Mouse (Mus musculus) retina, postnatal 7 days (tissue): ENCODE measurements at regions not wholly inside any gene's neighbourhood (a gene's known extent, or its start where the extent isn't known, plus 50 kb on each side); places are given as distances from the start of the nearest gene placed in this dataset.

ENCODE experiments used
- DNase-seq: peaks from one replicate; pipeline ENCODE4 v3.0.0-alpha.2; 2012; ENCODE audit warnings: low read depth, low spot score

DNA sequence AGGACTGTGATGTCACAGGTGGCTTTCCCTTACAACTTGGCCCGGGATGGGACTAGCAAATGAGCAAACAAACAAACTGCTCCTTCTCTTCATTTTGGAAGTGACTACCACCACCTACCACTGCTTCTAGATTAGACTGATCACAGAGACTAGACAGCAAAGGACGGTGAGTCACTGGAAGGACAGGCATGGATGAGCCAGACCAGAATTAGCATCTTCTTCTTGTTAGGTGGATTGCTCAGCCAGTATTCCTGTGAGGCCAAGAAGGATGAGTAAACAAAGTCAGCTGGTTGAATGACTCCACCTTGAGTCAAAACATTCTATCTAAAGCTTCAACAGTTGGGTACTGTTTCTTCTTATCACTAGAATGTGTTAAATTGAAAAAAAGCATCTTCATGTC lies 385.1 kb upstream of the Mon1b start:
- DNase-seq: no peak

DNA sequence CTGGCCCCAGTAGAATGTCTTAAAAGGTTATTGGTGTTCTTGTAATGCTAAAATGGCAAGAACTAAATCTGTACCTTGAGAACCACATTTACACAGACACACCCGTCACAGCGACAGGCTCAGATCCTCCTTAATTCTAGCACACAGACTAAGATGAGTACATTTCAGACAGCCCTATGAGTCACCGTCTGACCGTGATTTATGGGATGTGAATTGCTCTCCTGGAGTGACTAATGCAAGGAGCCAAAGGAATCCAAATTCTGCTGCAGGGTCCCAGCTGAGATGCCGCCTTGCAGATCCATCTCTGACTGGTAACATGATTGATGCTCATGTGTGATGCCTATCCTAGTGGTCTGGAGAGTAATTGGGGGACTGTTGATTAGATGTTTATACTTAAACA lies 381.3 kb upstream of the Mon1b start:
- DNase-seq: no peak

DNA sequence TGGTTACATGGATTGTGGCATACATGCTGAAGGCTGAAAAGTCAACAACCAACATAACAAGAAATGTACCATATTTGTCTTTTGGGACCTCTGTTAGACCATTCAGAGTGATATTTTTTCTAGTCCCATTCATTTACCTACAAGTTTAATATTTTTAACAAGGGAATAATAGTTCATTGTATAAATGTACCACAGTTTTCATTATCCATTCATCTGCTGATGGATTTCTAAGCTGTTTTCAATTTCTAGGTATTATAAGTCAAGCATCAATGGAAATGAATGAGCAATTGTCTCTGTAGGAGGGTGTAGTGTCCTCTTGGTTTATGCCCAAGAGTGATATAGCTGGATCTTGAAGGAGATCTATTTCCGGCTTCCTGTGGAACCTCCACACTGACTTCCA lies 375.9 kb upstream of the Mon1b start:
- DNase-seq: no peak

DNA sequence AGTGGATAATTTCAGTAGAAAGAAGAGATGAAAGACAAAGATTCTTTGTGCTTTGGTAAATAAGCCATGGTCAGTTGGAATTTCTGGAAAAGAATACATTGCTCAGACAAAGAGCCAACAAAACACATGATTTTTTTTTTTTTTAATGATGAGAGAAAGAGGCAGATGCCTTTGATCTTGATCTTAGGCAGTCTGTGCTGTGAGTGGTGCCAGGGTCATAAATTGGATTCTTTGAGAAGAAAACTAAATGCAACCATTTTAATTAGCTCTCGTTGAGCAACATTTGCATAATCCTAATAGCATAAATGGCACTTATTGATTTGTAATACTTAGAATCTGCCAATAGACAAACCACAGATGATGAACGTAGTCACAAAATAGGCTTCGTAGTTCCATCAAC lies 372.1 kb upstream of the Mon1b start:
- DNase-seq: no peak

- DNase-seq: no peak
Observed at GRCm38 (mm10) chr8:113271262-113271661, 364.1 kb upstream of the Mon1b start.

DNA sequence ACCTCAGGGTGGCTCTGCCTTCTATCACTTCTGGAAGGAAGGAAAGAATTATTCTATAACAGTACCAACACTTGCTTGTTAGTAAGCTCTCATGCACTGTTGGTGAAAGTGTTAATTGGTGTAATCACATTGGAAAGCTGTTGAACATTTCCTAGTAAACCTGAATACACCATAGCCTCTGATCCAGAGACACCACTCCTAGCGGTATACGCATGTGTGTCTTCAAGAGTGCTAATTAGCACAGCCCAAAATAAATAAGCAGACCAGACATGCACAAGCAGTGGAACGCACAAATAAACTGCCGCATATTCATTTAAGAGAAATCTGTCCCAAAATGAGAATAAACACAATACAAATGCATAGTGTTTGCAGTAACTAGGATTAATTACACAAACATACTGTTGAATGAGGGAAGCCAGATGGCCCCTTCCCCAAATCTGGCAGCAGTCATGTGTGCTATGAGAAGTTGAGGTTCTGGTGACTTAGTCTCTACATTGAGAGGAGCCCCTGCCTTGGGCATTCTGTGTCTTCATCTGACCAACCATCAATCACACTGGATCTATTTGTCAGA lies 335.0 kb upstream of the Mon1b start:
- no peak for DNase-seq

DNA sequence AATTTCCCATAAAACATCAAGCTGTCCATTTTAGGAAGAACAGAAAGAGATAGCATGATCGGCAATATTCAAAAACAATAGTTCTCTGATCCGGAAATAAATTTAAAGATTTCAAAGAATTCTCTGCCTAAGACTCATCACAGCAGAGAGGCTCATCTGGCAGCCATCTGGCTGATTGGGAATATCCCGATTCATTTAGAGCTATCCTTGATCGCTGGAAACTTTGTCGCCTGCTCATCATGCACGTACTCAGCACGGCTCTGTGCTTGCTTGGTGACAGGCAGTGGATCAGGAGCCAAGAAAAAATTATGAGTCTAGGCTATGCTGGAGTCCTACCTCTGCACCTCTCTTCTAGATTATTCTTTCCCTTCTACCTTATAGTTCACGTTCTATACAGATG lies 332.0 kb upstream of the Mon1b start:
- no peak for DNase-seq

GRCm38 (mm10) chr8:113317169-113317568 lies 318.2 kb upstream of the Mon1b start:
- DNase-seq: no peak

DNA sequence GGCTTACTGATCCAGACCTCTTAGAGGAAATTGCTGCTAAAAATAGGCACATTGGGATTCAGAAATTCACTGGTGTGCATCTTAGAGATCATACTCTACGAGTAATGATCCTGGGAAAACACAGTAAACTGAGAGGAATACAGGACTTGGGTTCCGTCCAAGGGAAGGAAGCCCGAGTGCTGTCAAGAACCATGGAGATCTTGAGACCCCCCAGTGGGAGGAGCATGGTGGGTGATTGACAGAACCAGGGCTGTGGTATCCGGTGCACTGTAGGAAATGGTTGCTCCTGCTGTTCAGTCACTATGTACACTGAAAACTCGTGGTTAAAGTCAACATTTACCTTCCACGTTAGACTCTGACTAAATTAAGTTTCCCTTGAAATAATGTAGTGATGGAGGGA lies 303.8 kb upstream of the Mon1b start:
- no peak for DNase-seq

DNA sequence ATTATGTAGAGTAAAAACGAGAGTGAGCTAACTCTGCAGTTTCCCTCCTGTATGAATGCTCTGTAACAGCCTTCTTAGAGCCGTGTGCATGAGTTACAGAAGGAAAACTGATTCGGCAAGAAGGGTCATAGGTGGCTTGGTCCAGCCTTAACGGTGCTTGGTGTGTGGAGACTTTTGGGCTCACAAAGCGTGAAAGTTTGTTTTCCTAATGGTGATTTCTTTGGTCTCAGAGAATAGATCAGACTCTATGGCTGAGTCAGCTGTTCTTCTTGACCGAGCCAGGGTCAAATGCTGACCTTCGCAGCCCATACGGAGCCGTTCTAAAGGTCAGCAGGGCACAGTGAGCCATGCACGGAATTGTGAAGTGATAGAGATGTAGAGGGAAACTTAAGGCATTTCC lies 294.1 kb upstream of the Mon1b start:
- no peak for DNase-seq

GRCm38 (mm10) chr8:113361900-113362299 lies 273.5 kb upstream of the Mon1b start:
- DNase-seq: no peak

DNA sequence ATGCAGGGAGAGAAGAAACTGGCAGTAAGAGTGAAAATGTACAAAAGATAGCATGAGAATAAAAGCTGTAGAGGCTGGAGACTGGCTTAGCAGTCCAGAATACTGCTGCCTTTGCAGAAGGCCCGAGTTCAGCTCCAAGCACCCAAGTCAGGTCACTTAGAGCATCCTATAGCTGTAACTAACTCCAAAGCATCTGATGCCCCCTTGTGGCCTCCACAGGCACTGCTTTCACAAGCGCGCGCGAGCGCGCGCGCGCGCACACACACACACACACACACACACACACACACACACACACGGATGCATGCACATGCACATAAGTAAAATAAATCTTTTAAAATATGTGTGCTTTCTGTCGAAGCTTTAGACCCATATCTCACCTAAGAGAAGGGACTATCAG lies 271.2 kb upstream of the Mon1b start:
- DNase-seq: no peak

DNA sequence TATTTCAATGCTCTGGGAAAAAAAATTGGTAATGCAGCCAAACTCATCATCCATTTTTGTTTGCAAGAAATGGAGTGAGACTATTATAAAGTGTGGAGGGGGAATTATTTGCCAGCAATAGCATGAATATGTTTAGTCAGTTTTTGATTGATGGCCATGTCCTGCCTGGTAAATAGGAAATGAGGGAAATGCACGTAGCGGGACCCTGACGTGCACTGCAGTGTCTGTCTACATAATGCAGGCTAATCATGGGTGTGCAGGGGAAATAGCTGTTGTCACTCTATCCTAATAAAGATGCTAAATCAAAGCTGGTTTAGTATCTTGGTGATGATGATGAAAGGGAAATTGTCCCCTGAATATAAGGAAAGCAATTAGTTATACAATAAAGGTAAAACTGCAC lies 251.9 kb upstream of the Mon1b start:
- DNase-seq: no peak

- DNase-seq: no peak
Observed at GRCm38 (mm10) chr8:113383974-113384373, 251.4 kb upstream of the Mon1b start.

DNA sequence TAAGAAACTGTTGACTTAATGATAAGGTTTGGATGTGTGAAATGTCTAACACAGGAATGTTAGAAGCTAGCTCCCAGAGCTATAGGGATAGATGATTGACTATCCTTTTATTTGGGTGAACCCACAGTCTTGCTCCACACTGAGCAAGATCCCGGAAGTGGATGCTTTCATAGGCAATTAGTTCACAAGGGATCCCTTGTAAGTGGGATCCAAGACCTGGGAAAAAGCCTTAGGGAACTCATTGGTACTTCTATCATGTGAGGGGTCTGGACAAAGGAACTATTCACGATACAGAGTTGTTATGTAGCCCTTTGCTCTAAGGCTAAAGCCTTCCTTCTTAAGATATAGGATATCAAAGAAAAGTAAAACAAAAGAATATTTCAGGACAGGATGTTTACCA lies 245.9 kb upstream of the Mon1b start:
- no peak for DNase-seq

DNA sequence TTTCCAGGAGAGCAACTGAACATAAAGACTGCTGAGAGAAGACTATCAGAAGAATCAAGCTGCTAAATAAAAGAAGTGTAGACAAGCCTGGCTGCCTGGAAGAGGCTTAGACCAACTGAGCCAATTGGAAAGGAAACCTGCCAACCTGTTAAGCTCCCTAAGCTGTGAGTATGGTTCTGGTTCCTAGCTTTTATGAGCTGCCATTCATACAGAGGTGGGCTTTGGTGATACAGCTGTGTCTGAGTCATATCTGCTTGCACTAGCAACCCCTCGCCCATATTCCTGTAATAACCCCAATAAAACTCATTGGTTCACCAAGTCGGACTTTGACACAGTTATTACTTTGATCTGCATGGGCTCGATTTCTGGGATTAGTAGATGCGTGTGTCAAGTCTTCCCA lies 245.3 kb upstream of the Mon1b start:
- DNase-seq: no peak

DNA sequence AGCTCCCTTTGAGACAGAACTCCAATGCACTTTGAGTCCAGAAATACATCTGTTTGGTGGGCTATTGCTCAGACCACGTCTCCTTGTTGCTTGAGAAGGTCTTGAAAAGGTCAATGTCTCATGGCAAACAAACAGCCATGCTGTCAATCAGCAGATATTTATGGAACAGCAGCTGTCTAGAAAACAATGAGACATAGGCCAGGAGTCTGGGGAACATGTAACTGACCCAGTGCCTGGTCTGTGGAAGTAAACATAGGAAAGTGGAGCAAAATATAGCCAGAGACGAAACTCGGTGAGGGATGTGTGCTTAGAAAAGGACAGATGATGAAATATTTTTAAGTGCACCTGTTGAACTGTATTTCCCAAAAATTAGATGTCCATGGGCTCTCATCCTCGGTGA lies 241.1 kb upstream of the Mon1b start:
- DNase-seq: no peak

DNA sequence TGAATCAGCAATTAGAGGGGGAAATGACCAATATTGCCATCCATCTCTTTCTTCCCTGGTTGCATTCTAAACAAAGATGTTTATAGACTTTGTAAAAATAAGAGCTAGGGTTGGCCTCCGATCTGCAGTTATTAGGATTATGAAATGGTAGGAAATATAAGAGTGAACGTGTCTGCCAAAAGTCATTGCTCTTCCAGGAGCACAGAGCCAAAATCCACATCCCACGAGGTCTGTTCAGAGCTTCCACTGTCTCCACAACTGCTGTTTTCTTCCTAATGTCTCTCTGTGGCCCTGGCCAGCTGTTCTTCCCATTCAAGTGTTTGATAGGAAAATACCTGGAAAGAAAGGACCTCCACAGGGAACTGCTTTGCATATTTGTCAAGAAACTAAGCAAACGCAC lies 230.2 kb upstream of the Mon1b start:
- no peak for DNase-seq

GRCm38 (mm10) chr8:113419352-113419751 lies 216.0 kb upstream of the Mon1b start:
- DNase-seq: no peak

DNA sequence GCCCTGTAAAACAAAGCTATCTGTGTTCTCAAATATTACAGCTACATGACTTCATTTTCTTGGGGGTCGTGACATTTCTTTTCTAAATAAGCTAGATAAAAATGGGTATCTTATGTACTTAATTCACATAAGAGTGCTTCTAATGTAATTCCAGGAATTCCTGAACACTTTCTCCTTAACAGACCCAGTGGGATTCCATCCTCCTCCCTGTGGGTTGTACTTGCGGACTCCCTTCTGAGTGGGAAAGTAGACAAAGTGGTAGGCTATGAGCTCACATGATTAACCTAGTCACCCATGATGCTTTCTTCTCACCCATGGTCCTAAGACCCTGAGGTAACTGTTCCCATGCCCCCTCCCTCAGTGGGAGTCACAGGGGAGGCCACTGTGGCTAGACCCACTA lies 212.7 kb upstream of the Mon1b start:
- DNase-seq: no peak

GRCm38 (mm10) chr8:113439088-113439487 lies 196.3 kb upstream of the Mon1b start:
- DNase-seq: no peak

- DNase-seq: no peak
Observed at GRCm38 (mm10) chr8:113454022-113454421, 181.4 kb upstream of the Mon1b start.

- DNase-seq: no peak
Observed at GRCm38 (mm10) chr8:113464625-113465024, 170.8 kb upstream of the Mon1b start.

DNA sequence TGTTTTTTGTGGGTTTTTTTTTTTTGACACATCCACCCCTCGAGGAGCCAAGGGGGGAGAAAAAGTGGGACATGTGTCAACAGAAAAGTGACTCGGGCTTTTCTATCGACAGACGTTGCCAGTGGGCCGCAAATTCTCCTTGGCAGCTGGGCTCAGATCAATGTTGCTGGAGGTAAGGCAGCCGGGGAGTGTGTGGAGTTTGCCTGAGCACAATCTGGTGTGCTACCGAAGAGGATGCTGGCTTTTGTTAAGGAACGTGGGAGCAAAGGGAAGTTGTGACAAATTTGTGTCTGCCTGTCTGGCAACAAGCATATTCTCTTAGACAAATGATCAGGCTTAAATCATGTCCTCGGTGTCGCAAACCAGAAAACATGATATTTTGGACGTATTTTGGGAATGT lies 170.2 kb upstream of the Mon1b start:
- DNase-seq: no peak

- DNase-seq: no peak
Observed at GRCm38 (mm10) chr8:113466683-113467082, 168.7 kb upstream of the Mon1b start.
